Mouse (Mus musculus): Measurements from ENCODE around the gene Tef. TPM values are rescaled to one million over a fixed set of nuclear protein-coding genes. Genes with fewer than 3 reads are reported as not detected.
A peak's percentile ranks its signal among the peaks of the same experiment; 100 is the strongest.

The Tef gene
- total and polyA plus RNA-seq, 3 experiments, result 12.3 to 21.7 TPM; not detected in 1

DNA sequence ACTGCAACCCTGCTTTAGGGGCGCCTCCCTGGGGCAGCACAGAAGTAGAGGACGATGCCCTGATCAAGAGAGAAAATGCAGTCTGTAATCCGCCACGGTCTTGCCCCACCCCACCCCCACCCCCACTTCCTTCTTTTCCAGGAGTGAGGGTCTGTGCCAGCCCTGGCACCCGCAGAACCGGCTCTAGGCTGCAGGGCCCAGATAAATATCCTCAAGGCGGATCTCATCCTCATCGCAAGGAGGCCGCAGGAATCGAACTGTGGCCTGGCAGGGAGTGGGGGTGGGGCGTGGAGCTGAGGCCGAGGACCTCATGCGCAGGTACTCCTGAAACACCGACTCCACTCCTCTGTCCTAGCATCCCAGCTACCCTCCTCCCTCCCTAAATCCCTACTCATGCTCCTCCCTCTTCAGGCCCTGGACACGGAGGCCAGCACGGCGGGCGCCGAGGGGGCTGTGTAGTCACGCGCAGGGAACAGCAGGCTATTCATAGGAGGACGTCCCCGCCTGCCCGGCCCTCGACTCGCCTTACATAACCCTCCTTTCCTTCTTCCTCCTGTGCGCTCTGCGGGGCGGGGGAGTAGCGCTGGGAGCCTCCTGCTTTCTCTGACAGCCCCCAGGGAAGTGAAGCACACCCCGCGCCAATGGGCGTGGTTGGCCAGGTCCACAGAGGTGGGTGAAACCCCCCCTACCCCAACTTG, 34.1 kb downstream of the Tef start:
- H3K27me3 ChIP-seq (ENCODE audit: control insufficient read depth in 1 of 2, insufficient read depth in 2 of 2, low read length in 2 of 2), result no peaks in the 10 kb centered on the region
- peak overlapping the region; percentile 58 for H3K27ac ChIP-seq (ENCODE audit: control insufficient read depth, low read depth, low read length)
- H3K79me2 ChIP-seq (ENCODE audit: control insufficient read depth, insufficient read depth, low read length, poor library complexity), result no peaks in the 10 kb centered on the region; the same call in 1 of the 2 replicates
- no peak for TF ChIP-seq ZMIZ1 (IDR thresholded peaks at IDR 0.05; ENCODE audit: low read depth, low read length)
- TF ChIP-seq POLR2AphosphoS2 (IDR thresholded peaks at IDR 0.05; ENCODE audit: low read length), result no peak
- TF ChIP-seq MXI1 (IDR thresholded peaks at IDR 0.05; ENCODE audit: low read depth, low read length), result no peak; the same call in 1 of the 2 replicates
- no peak for TF ChIP-seq SMC3 (IDR thresholded peaks at IDR 0.05; ENCODE audit: low read depth, low read length)
- no peak for TF ChIP-seq KAT2A (conservative IDR thresholded peaks at IDR 0.05; ENCODE audit: low read depth, low read length)
- TF ChIP-seq TBP (IDR thresholded peaks at IDR 0.05; ENCODE audit: low read depth, low read length), result no peak
- no peak for TF ChIP-seq ZNF384 (IDR thresholded peaks at IDR 0.05; ENCODE audit: low read depth, low read length)
- no peak for TF ChIP-seq ZKSCAN1 (IDR thresholded peaks at IDR 0.05; ENCODE audit: low read depth, low read length)
- 0 out of 4 replicates have a peak, but pooled peaks have one; percentile 8 to 29 for TF ChIP-seq POLR2A (IDR thresholded peaks at IDR 0.05; ENCODE audit: control insufficient read depth in 1 of 2, insufficient read depth in 1 of 2, low read depth in 1 of 2, low read length in 2 of 2, poor library complexity in 1 of 2)
- TF ChIP-seq BHLHE40 (IDR thresholded peaks at IDR 0.05; ENCODE audit: borderline replicate concordance, low read depth, low read length), result no peak
- TF ChIP-seq ZC3H11A (IDR thresholded peaks at IDR 0.05; ENCODE audit: low read depth, low read length), result no peak
- 0 out of 2 replicates have a peak, but pooled peaks have one; percentile 37 for TF ChIP-seq MAX (IDR thresholded peaks at IDR 0.05; ENCODE audit: low read length)
- no peak; the same call in 1 of the 2 replicates for TF ChIP-seq RCOR1 (IDR thresholded peaks at IDR 0.05; ENCODE audit: low read depth, low read length)
- no peak for TF ChIP-seq ETS1 (IDR thresholded peaks at IDR 0.05; ENCODE audit: low read depth, low read length)
- TF ChIP-seq MAZ (IDR thresholded peaks at IDR 0.05; ENCODE audit: low read depth, low read length), result peak; percentile 64; the same call in 1 of the 2 replicates
- TF ChIP-seq CHD2 (IDR thresholded peaks at IDR 0.05; ENCODE audit: low read length), result peak; percentile 30; the same call in 1 of the 2 replicates
- TF ChIP-seq NELFE (IDR thresholded peaks at IDR 0.05; ENCODE audit: low read depth, low read length), result 0 out of 2 replicates have a peak, but pooled peaks have one; percentile 32
- TF ChIP-seq ELF1 (IDR thresholded peaks at IDR 0.05; ENCODE audit: low read depth, low read length), result 0 out of 2 replicates have a peak, but pooled peaks have one; percentile 30
- peak; percentile 33 to 51; a peak in 3 of 4 replicates for TF ChIP-seq EP300 (IDR thresholded peaks at IDR 0.05; ENCODE audit: low read depth in 1 of 2, low read length in 2 of 2)
- TF ChIP-seq TCF12 (IDR thresholded peaks at IDR 0.05; ENCODE audit: low read depth, low read length), result peak; percentile 55; the same call in 1 of the 2 replicates
- no peak for TF ChIP-seq MYB (IDR thresholded peaks at IDR 0.05; ENCODE audit: low read depth, low read length)
- no peak for TF ChIP-seq UBTF (IDR thresholded peaks at IDR 0.05; ENCODE audit: borderline replicate concordance, insufficient read depth, low read depth, low read length)
- TF ChIP-seq GABPA (IDR thresholded peaks at IDR 0.05; ENCODE audit: low read depth, low read length), result no peak
- peak; percentile 30; the same call in 1 of the 2 replicates for TF ChIP-seq NRF1 (IDR thresholded peaks at IDR 0.05; ENCODE audit: insufficient read depth, low read depth, low read length, poor library complexity, severe bottlenecking)
- TF ChIP-seq RAD21 (IDR thresholded peaks at IDR 0.05; ENCODE audit: low read depth, low read length), result no peak
- no peak for TF ChIP-seq MAFK (IDR thresholded peaks at IDR 0.05; ENCODE audit: borderline replicate concordance, low read depth, low read length)
- TF ChIP-seq CTCF (IDR thresholded peaks at IDR 0.05 in 2 of 3, conservative IDR thresholded peaks at IDR 0.05 in 1 of 3; ENCODE audit: control insufficient read depth in 1 of 3, insufficient read depth in 1 of 3, low read depth in 2 of 3, low read length in 3 of 3, poor library complexity in 1 of 3, severe bottlenecking in 1 of 3), result no peak
- peak; percentile 41 for TF ChIP-seq TAL1 (IDR thresholded peaks at IDR 0.05; ENCODE audit: low read length)
- no peak for TF ChIP-seq MEF2A (IDR thresholded peaks at IDR 0.05; ENCODE audit: extremely low read depth, insufficient replicate concordance, low read depth, low read length, poor library complexity, severe bottlenecking)
- peak; percentile 77 for DNase-seq (ENCODE audit: low read depth, low spot score)
- H3K4me1 ChIP-seq (ENCODE audit: control insufficient read depth in 1 of 2, insufficient read depth in 2 of 2, low read length in 2 of 2), result peaks cover 17 to 30% of the 10 kb centered on the region in 2 experiments
- no peaks in the 10 kb centered on the region for H3K9me3 ChIP-seq (replicated peaks; ENCODE audit: insufficient read depth, low read length)
- H3K36me3 ChIP-seq (ENCODE audit: control insufficient read depth in 1 of 2, insufficient read depth in 2 of 2, low read length in 2 of 2), result peaks cover 0 to 3% of the 10 kb centered on the region in 2 experiments; a peak in 1 of 4 replicates
- H3K4me3 ChIP-seq (ENCODE audit: control insufficient read depth in 1 of 2, insufficient read depth in 1 of 2, low read depth in 2 of 2, low read length in 2 of 2), result peak overlapping the region; percentile 75 to 78
- H3K9ac ChIP-seq (ENCODE audit: control insufficient read depth, low read depth, low read length, poor library complexity, severe bottlenecking), result peak overlapping the region; percentile 72

Measured in MEL (cell line).